Mouse (Mus musculus) layer of hippocampus, adult 11-12 months (tissue): ENCODE measurements around the gene Frat1.
"Not testable (repeated sequence)": the region's sequence is repeated elsewhere in the genome, so short reads cannot be mapped to it uniquely, and the experiment has no call there.

ENCODE experiments used
- DNase-seq: peaks from one replicate; pipeline ENCODE4 v3.0.0; 2022; ENCODE audit warnings: low spot score

The Frat1 gene

DNA sequence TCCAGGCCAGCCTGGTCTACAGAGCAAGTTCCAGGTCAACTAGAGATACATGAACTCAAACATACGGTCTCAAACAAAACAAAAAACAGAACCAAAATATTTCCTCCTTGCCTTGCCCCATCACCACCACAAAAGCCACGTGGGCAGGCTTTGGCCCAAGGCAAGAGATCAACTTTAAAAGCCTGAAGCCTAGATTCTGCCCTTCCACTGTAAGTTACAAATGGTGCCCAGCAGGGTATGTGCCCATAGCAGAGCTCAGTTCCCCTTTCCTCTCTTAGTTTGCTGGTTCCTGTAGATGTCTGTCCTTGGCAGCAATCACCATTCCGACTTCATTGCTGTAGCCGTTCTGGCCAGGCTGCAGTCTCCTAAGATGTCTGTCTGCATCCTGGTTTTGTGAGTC is 12.9 kb downstream of the Frat1 start:
- no peak for DNase-seq

DNA sequence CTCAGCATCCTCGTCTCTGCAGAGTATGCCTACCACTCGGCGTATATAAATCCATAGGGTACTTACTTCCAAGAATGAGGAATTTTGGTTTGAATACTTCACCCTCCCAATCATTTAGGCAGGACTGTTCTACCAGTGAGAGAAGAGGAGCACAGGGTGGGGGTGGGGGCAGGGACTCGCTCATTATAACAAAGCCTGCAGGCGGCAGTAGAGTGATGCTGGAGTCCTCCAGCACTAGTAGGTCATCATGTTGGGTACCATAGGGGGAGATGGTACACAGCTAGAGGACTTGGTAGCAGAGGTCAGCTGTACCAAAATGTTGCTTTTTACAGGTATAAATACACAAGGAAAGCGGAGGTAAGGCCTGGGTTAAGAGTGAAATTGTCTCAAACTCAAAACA is 14.6 kb downstream of the Frat1 start:
- no peak for DNase-seq

DNA sequence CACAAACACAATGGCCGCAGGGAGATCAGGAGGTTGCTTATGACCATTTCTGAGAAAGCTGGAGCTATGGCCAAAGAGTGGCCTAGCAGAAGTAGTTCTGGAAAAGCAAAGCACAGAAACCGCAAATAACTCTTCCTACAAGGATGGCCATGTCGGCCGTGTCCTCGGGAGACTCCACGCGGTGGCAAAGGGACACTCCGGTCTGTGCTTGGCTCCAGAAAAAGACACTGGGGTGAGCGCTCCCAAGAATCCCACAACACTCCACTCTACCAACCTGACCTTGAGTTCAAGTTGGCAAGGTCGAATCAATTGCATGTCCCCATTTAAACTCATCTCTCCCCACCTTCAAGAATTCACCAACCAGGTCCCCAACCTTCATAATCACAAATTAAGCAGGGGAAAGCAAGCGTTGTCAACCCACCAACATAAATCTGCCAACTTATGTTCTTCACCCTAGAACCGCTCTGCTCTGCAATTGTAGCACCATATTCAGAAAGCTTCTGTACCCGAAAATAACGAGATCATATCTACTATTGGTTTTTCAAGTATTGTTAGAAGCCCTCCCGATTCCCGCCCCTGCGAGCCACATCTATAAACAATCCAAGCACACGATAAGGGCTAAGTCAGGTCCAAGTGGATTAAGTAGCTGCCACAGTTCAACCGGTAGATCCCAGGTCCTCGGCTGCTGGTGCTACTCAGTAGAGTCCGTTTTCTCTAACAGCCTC is 16.8 kb downstream of the Frat1 start:
- no peak for DNase-seq

- peak; percentile 24 for DNase-seq
These were observed 17.4 kb downstream of the Frat1 start for GRCm38 (mm10) chr19:41847091-41847581.

- not testable (repeated sequence) for DNase-seq
These were observed 17.8 kb downstream of the Frat1 start for GRCm38 (mm10) chr19:41847614-41847991.

- peak; percentile 86 for DNase-seq
These were observed 18.5 kb downstream of the Frat1 start, which contains the start of gene Frat2 for GRCm38 (mm10) chr19:41847992-41848851. Frat2 (minus strand) TSS chr19:41848132.

GRCm38 (mm10) chr19:41850021-41850718 is 20.4 kb downstream of the Frat1 start:
- DNase-seq = no peak

DNA sequence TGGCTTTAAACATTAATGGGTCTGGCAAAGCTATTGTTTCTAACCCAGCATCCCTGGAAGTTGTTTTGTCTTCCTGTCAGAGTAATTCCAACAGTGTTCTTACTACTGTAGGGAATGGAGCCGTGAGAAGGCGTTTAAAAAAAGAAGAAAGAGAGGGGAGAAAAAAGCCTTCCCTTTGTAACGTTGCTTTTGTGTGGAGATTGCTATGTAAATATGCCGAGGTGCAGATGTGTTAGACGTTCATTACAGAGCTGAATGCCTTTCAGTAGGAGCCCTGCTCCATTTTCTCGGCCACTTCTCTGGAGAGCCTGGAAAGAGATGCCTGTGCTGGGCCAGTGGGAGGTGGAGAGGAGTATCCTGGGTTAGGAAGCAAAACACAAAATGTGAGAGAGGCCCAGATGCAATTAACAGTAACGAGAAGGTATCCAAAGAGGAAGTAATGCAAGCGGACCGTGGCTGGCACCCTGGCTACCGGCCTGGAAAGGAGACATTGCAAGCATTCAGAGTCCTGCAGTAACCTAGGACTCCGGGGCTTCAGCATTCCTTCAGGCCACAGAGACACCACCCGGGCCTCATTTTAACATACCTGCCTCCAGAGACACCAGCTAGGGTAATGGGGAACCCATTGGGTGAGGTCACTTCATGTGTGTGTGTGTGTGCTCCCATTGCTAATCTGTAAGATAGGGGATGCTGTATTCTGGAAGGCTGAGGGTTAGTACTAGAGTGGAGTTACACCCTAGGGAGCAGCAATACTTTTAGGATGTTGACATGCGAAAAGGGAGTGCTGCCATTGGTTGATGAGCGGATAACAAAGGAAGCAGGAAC is 21.2 kb downstream of the Frat1 start:
- no peak for DNase-seq

GRCm38 (mm10) chr19:41852423-41852822 is 22.7 kb downstream of the Frat1 start:
- no peak for DNase-seq

GRCm38 (mm10) chr19:41857086-41857762 is 27.5 kb downstream of the Frat1 start:
- DNase-seq = no peak

DNA sequence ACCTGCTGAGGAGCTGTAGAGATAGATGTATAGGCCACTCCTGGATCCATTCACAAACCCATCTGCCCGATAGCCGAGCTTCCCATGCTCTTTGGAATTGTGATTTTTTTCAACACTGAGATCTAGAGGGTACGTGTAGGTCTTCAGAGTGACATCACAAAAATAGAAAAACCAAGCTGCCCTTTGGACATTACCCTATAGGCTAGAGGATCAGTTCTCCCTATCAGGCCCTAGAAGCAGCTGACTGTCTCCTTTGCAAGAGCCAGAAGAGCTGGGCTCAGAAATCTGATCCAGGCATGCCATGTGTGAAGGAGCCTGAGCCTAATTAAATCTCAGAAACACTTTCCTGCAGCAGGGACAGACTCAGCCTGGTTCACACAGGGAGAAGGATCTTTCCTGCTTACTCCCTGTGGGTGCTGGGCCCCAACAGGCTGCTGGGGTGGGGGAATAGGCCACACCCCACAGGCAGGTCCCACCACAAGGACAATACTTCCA is 28.1 kb downstream of the Frat1 start:
- DNase-seq = no peak

- no peak for DNase-seq
These were observed 36.9 kb downstream of the Frat1 start for GRCm38 (mm10) chr19:41866707-41867106.

DNA sequence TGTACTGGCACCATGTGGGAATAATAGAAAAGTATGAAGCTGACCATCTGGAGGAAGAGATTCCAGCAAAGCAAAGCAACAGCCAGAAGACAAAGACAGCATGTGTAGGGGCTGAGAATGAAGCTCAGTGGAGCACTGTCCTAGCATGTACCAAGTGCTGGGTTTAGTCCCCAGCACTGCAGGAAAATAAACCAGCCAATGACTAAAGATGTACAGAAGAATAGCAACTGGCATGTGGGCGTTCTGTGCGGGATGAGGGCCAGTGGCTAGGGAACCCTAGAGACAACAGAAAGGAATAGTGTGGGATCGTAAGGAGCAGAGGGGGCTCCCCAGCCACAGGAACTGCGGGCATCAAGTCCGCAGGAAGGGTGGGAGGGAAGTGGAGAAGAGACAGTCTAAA is 39.5 kb downstream of the Frat1 start:
- DNase-seq = peak; percentile 13

DNA sequence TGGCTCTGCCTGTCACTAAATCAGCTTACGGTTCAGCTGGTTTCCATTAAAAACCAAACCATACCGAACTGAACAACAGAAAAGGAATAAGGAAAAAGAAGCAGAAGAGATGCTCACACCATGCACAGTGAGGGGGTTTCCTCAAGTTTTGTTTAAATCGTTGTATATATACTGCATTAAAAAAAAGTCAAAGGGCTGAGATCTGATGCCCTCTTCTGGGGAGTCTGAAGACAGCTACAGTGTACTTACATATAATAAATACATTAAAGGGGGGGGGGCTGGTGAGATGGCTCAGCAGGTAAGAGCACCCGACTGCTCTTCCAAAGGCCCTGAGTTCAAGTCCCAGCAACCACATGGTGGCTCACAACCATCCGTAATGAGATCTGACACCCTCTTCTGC is 40.2 kb downstream of the Frat1 start:
- not testable (repeated sequence) for DNase-seq

GRCm38 (mm10) chr19:41872285-41872684 is 42.5 kb downstream of the Frat1 start:
- DNase-seq = peak; percentile 36

DNA sequence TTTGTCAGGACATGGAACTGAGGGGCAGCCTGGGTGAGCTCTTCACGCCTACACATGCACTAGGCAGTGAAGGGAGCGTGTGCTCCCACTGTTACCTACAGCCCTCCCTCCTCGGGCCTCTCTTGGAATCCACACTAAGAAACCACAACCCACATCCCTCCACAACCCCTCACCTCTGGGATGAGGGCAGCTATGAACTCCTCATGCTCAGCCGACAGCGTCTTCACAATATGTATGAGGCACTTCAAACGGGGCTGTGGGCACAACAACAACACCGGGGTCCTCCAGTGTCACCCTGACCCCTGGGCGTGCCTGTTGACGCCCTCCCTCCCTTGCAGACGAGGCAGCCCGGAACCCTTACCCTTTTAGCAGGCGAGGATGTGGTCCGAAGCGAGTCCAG is 44.6 kb downstream of the Frat1 start:
- DNase-seq = no peak

- no peak for DNase-seq
These were observed 52.1 kb downstream of the Frat1 start for GRCm38 (mm10) chr19:41881842-41882241.
